11 mouse cellular contexts compared by ENCODE assay signal in the genomic region with DNA sequence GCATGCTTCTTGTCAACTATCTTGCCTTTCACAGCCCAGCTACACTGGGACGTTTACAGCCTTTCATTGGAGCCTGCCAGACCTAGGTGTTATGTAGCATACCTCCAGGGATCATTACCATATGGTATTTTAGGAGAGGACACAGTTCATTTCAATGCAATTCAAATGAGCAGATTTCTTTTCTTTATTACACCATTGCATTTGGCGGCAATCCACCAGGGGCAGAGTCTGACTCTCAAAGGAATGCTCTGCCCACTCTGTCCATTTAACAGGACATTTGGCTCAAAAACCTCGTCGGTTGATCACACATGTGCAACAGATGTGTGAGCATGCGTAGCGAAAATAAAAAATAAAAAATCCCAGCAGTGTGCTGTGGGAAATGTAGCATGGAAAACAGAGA.
A peak's percentile ranks its signal among the peaks of the same experiment; 100 is the strongest.
DNase-seq lines count a peak whose midpoint lies in the region; ATAC-seq and TF ChIP-seq lines count a peak whose summit lies in the region.
"Had no signal": no experiment of that assay in that cellular context is flagged by ENCODE, and none has a peak within 500 bp of the region (broad histone marks: within the 10 kb centered on the region; RNA-seq: fewer than 3 reads in every experiment).

No protein-coding gene starts in this region.

- ATAC-seq in midbrain, embryonic 12.5 days (ENCODE audit: low FRiP score, low read depth): 0 out of 2 replicates have a peak, but pooled peaks have one; percentile 49
- no peak for ATAC-seq in CD4-positive, CD25-positive, alpha-beta regulatory T cell, adult 4 months
- ATAC-seq: activated CD4-positive, CD25-positive, alpha-beta regulatory T cell, adult 4 months had no signal

- WGBS in midbrain, embryonic 12.5 days: 58% methylated on average over 6 of the region's 6 CpGs
- WGBS in midbrain, embryonic 10.5 days: 75% methylated on average over 6 of the region's 6 CpGs

- no peak overlapping the region for H3K9ac ChIP-seq in midbrain, embryonic 12.5 days (replicated peaks)
- H3K9ac ChIP-seq: hindbrain, embryonic 15.5 days had no signal

- peak overlapping the region; percentile 22; the same call in 1 of the 2 replicates for H3K4me3 ChIP-seq in gastrocnemius, adult 2 months
- no peak overlapping the region for H3K4me3 ChIP-seq in midbrain, embryonic 12.5 days
- no peak overlapping the region for H3K4me3 ChIP-seq in midbrain, embryonic 10.5 days
- H3K4me3 ChIP-seq: hindbrain, embryonic 15.5 days had no signal

- peak overlapping the region; percentile 89 for H3K27ac ChIP-seq in gastrocnemius, adult 2 months
- H3K27ac ChIP-seq in midbrain, embryonic 12.5 days (replicated peaks): no peak overlapping the region
- H3K27ac ChIP-seq in midbrain, embryonic 10.5 days (replicated peaks): no peak overlapping the region
- H3K27ac ChIP-seq: hindbrain, embryonic 15.5 days had no signal

- no peaks in the 10 kb centered on the region for H3K9me3 ChIP-seq in midbrain, embryonic 12.5 days
- no peaks in the 10 kb centered on the region for H3K9me3 ChIP-seq in midbrain, embryonic 10.5 days (replicated peaks)
- H3K9me3 ChIP-seq: hindbrain, embryonic 15.5 days had no signal

- intact Hi-C loops in gastrocnemius, adult 2 months (cut with DNase I): no loop called here

- H3K27me3 ChIP-seq in midbrain, embryonic 12.5 days: no peaks in the 10 kb centered on the region
- H3K27me3 ChIP-seq in midbrain, embryonic 10.5 days (ENCODE audit: low read depth, poor library complexity, severe bottlenecking): no peaks in the 10 kb centered on the region

- H3K4me1 ChIP-seq in midbrain, embryonic 12.5 days: 0 out of 2 replicates have a peak, but pooled peaks cover 4% of the 10 kb centered on the region
- no peaks in the 10 kb centered on the region for H3K4me1 ChIP-seq in midbrain, embryonic 10.5 days
- H3K4me1 ChIP-seq: hindbrain, embryonic 15.5 days had no signal

- no peak for TF ChIP-seq CTCF in gastrocnemius, adult 2 months (IDR thresholded peaks at IDR 0.05)

- DNase-seq in gastrocnemius, adult 2 months: peak; percentile 36
- DNase-seq in gastrocnemius, adult 18-20 months (ENCODE audit: low spot score): no peak
- no peak for DNase-seq in midbrain, embryonic 10.5 days (ENCODE audit: low spot score)
- peak; percentile 34 for DNase-seq in kidney, postnatal 10 days
- peak; percentile 35 to 44 for DNase-seq in lung, postnatal 4 days
- DNase-seq in MN1 (ENCODE audit: low spot score): no peak
- DNase-seq: thymus, postnatal 4 days had no signal

- no peak overlapping the region for H3K4me2 ChIP-seq in midbrain, embryonic 12.5 days (replicated peaks)
- H3K4me2 ChIP-seq: hindbrain, embryonic 15.5 days had no signal

- H3K36me3 ChIP-seq in midbrain, embryonic 12.5 days: no peaks in the 10 kb centered on the region
- H3K36me3 ChIP-seq in midbrain, embryonic 10.5 days: no peaks in the 10 kb centered on the region
- H3K36me3 ChIP-seq: hindbrain, embryonic 15.5 days had no signal

Comparison
In these comparisons a context has a peak if more than half of its experiments do, and no peak if none do; other contexts are left out.
1. DNase-seq: peak in gastrocnemius, adult 2 months (single experiment), kidney, postnatal 10 days (single experiment) and lung, postnatal 4 days (2 of 2); none in gastrocnemius, adult 18-20 months (single experiment), midbrain, embryonic 10.5 days (single experiment) and MN1 (single experiment).